Mouse (Mus musculus) frontal cortex, adult (tissue): ENCODE measurements at regions not wholly inside any gene's neighbourhood (a gene's known extent, or its start where the extent isn't known, plus 50 kb on each side); places are given as distances from the start of the nearest gene placed in this dataset.

Experiments
- ATAC-seq: cut with Nextera tagmentation; 2 replicates; pipeline ENCODE4 v1.9.2; 2017; ENCODE audit warnings: mild to moderate bottlenecking, moderate library complexity, mixed read lengths; ENCODE audit not compliant: low TSS enrichment

- ATAC-seq: peak; percentile 85
Measured at GRCm38 (mm10) chr15:31673038-31673437, 71.4 kb downstream of the Fam173b start.

DNA sequence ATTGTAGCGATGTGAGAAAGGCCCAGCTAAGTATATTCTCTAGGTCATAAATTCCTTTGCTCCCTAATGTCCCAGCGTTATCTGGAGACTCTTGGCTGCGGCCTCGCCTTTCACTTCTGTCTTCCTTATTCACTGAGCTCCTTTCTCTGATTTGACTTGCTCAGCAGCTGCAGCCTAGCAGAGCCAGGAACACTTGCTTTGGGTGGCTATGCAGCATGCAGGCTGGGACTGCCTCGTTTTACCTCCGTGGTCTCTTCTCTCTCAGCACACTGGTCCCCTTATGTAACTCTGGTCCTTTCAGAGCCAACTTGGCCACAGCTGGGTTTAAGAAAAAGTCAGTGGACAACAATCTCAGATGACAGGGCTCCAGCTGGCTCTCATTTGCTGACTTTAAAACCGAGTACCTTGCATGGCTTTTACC lies 75.1 kb downstream of the Fam173b start:
- peak; percentile 57; the same call in 1 of the 2 replicates for ATAC-seq

DNA sequence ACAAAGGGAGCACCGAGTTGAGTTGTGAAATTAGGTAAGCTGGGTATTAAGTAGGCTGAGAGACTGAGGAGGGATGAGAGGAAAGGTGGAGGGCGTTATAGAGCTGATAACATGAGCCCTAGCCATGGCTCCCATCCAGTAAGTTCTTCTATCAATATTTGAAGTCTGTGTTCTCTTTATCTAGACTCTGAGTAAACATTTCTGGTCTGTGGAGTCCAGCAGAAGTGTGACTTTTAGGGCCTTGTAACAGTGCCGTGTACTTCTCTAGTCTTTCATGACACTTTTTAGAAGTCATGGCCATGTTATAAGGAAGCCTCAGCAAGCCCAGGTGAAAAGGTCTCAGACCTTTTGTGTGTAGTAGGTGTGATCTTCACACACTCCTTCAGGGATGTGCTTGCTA lies 91.5 kb downstream of the Fam173b start:
- no peak for ATAC-seq

GRCm38 (mm10) chr15:31694877-31695671 lies 93.4 kb downstream of the Fam173b start:
- ATAC-seq: no peak

GRCm38 (mm10) chr15:31703400-31703799 lies 101.7 kb downstream of the Fam173b start:
- ATAC-seq: no peak

DNA sequence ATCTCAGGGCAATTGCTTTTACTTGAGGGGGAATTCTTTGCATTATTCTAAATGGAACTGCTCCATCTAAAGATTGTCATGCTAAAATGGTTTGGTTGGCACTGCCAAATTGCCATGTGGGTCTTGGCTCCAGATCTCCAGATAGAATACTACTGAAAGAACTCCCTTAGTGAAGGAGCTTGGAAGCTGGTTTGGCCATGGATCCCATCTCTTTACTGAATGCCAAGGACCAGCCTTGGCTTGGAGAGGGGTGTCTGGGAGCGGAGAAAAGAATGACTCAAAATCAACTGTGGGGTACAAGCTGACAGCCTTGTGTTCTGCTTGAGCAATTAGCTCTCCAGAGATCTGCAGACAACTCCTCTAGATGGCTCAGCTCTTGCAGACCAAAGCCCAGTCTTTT lies 105.8 kb downstream of the Fam173b start:
- peak; percentile 38; the same call in 1 of the 2 replicates for ATAC-seq

DNA sequence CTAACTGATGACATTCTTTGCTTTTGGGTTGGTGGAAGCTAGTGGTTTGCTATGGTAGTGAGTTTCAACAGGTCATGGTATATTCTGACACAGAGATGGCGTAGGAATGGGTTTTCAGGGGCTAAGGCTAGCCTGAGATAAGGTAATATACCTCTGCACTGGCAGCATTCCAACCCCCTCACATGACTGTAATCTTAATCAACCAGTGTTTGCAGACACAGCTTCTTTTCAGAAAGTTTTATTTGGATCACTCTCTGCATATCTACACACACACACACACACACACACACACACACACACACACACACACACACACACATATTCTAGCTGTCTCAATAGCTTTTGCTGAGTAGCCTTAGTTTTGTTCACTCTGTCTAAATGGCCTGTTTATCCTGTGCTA lies 119.4 kb downstream of the Fam173b start:
- ATAC-seq: no peak

GRCm38 (mm10) chr15:31722429-31722828 lies 120.8 kb downstream of the Fam173b start:
- ATAC-seq: no peak

GRCm38 (mm10) chr15:31724252-31724651 lies 122.6 kb downstream of the Fam173b start:
- no peak for ATAC-seq

DNA sequence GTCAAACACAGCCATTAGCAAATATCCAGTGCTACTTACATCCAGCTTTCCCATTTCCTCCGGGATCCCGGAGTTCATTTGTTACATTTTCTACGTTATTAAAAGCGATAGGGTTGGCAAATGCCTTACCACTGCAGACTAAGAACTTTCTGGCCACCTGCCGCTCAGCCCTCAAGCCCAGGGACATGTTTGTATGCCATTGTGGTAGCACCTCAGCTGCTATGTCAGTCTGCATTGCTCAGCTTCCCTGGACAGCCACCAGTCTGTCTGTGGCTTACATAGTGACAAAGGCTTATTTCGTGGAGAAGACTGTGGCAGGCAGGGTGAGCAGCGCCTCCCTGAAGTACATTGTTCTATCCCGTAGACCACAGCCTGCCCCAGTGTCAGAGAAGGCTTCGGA lies 127.5 kb downstream of the Fam173b start:
- no peak for ATAC-seq

GRCm38 (mm10) chr15:31741686-31742085 lies 140.0 kb downstream of the Fam173b start:
- ATAC-seq: no peak

GRCm38 (mm10) chr15:31744570-31744969 lies 142.9 kb downstream of the Fam173b start:
- ATAC-seq: no peak

DNA sequence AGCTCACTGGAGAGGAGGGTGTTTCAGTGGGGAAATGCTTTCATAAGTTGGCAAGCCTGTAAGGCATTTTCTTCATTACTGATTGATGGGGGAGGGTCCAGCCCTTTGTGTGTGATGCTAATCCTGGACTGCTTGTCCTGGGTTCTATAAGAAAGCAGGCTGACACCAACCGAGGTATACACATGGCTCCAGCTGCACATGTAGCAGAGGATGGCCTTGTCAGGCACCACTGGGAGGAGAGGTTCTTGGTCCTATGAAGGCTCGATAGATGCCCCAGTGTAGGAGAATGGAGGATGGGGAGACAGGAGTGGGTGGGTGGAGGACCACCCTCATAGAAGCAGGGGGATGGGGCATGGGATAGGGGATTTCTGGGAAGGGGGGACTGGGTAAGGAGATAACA lies 151.0 kb downstream of the Fam173b start:
- ATAC-seq: no peak

DNA sequence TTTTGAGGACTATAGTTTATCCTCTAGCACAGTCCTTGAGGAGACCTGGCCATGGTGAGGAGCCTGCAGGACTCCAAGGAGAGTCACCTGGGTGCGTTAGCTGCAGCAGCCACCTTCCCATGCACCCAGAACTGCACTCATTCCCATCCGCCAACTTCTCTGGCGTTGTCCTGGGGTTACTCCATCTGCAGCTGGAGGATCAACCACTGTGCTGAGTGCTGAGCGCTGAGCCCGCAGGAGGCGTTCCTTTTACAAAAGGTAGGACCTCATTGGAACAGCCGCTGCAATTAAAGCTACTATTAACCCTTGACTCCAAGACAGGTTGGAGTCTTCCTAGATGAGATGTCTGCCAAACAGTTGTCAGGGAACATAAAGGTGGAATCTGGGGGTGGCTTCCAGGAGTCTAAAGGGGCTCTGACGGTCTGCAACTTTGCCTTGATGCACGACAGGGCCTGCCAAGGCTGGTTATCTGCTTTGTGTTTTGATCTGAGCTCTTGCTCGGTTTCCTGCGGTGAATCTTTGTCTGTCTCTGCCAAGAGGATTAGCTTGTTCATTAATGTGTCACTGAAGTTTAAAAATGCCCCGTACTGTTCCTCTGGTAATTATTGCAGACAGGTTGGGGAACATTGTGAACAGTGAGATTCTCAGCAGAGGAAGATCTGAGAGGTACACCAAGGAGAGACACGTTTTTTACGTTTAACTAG lies 152.1 kb downstream of the Fam173b start:
- no peak for ATAC-seq

DNA sequence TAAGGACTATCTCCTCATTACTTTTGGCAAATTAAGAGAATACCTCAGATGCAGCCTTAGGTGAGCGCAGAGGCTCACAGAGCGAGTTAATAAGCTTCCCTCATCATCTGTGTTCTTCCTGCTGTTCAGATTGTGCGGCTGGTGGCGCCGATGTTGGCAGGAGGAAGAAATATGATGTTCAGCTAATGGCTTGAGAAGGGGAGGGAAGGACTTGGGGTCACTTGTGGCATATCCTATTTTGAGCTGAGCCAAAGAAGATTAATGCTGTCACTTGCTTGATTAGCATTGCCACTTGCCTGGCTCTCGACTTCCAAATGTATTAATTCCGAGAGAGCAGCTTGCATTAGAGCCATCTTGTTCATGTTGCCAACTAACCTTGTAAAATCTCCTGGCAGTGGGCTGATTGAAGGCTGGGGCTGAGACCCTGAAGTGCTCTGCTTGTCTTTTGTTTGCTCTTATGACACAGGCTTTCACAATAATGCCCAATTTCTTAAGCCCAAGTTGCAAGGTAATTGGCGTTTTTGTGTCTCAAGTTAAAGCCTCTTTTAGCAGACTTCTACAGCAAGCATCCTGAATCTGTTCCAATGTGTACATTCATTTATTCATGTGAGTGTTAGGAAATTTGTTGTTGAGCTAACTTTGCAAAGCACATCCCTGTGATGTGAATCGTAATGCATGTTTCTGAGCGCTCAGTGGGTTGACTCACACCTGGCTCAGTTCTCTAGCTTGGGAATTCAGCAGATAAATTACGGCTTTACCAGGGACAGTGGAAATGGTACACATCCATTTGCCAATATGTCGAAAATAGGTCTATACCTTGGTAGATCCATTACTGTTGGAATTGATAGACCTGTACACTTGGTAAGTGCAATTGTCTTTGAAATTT lies 167.6 kb downstream of the Fam173b start:
- peak; percentile 59 for ATAC-seq

DNA sequence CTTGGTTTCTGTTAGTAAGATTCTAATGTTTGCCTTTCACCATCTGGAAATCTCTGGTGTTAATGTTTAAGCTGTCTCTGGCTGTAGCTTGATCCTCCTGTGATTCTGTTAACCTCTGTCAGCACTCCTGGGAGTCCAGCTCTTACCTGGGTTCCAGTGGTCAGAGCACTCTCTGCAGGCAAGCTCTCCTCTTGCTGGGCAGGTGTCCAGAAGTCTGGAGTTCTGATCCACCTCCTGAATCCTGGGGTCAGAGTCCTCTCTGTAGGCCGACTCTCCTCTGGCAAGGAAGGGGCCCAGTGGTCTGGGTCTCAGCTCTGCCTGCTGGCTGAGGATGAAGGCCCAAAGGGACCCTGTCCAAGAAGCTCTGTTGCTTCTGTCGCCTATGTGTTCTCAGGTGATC lies 181.4 kb downstream of the Fam173b start:
- no peak for ATAC-seq

DNA sequence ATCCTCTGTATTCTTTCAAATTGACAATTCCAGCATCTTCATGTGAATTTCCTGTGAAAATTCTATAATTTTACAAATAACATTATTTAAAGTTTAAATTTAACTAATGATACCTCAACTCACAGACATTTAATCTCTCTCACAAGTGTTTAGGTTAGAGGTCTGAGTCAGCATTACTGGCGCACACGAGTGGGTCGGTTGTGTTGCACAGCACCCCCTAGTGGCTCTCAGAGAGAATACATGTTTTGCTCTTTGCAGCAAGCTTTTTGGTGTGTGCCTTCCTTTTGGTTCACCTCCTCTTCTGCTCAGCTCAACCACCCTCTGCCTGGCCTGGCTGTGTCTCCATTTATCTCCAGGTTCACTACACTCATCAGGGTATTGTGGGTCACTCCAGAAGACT lies 183.4 kb downstream of the Fam173b start:
- ATAC-seq: no peak

GRCm38 (mm10) chr15:31798863-31799262 lies 197.2 kb downstream of the Fam173b start:
- peak; percentile 72 for ATAC-seq

- no peak for ATAC-seq
Measured at GRCm38 (mm10) chr15:31805522-31805921, 203.9 kb downstream of the Fam173b start.

GRCm38 (mm10) chr15:31815551-31815950 lies 213.9 kb downstream of the Fam173b start:
- no peak for ATAC-seq

DNA sequence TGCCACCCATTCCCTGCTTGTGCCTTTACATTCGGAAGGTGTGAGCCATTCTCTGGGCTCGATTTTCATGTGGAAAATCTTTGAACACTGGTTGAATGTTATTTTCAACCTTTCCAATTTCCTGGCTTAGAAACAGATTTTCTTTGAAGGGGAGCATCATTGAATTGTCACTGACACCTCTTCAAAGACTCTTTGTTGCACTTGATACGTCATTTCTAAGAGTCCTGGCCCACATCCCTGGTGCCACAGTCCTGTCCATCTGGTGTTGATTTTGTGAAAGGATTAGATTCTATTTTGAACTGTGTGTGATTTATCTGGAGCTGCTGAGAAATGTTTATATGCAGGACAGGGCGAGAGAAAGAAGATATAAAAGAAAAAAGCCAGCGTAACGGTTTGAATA lies 217.6 kb downstream of the Fam173b start:
- no peak for ATAC-seq

DNA sequence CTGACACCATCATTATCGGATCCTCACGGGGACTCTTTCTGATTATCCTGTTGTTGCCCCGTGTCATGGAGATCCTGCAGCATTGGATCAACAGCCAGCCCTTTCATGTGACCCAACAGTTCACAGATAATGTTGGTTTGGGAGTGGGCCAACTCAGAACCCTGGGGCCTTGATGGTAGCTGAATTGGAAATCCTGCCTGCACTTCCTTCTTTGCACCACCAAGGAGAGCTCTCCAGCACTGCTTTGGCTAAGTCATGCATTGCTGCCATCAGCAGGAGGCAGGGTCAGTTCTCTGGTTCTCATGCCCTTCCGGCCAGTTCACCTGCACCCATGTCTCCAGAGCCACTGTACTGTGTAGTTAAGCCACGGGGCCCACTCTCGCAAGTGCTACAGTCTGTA lies 225.6 kb downstream of the Fam173b start:
- no peak for ATAC-seq
